Mouse (Mus musculus) cortical plate, adult 2 months (tissue): Measurements from ENCODE around the gene Polk.

Experiments used
- CTCF ChIP-seq: fragments of 200-500 bp; IDR thresholded peaks from 2 replicates; pipeline ENCODE4 v1.5.1; 2011; ENCODE audit warnings: mild to moderate bottlenecking, control low read depth, low read length; ENCODE audit not compliant: insufficient read depth; ENCODE audit errors: extremely low read depth
- POLR2A ChIP-seq: fragments of 200-500 bp; IDR thresholded peaks from 2 replicates; pipeline ENCODE4 v1.6.1; 2011; ENCODE audit warnings: mild to moderate bottlenecking, low read length, control low read depth; ENCODE audit not compliant: insufficient read depth; ENCODE audit errors: extremely low read depth

DNA sequence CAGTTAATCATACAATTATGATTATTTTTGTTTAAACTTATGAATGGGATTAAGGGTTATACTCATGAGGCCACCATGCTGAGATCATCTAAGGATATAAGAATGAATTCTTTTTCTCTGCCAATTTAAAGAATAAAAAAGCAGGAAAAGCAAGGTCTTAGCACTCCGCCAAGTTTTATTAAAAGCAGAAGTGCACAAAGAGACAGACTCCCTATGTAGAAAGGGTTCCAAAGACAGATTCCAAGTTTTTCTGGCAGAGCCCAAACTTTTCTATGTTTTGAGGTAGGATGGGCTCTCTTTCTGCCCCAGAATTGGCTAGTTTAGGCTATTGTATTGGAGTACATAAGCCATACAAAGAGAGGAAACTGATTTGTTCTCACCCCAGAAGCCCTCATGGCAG lies 37.6 kb upstream of the Polk start:
- TF ChIP-seq POLR2A = no peak
- TF ChIP-seq CTCF = no peak
